Mouse (Mus musculus) heart, postnatal 0 days (tissue): ENCODE results near the gene Iqce.

Experiments
- CTCF ChIP-seq: IDR thresholded peaks from 2 replicates; pipeline ENCODE4 v1.5.1; 2016; ENCODE audit warnings: antibody characterized with exemption, control low read depth, low read depth
- EP300 ChIP-seq: IDR thresholded peaks from 2 replicates; pipeline ENCODE4 v1.6.1; 2016; ENCODE audit warnings: antibody characterized with exemption, low read depth

DNA sequence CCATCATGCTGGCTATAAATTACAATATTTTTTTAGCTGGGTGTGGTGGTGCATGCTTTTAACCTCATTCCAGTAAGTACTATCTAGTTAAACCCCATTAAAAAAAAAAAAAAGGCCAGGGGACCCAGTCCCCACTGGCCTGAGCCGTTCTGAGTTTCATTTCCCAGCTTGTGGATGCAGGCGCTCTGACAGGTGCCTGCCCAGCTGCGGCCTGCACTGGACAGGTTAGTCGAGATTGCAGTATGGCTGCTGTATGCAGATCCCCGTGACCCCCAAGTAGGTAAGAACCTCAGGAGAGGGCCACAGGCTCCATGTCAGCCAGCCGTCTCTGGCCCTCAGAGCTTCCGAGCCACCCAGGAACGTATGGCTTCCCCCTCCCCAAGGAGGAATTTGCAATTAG lies 40.8 kb downstream of the Iqce start:
- TF ChIP-seq CTCF (no peak), EP300 (no peak)
